Mouse (Mus musculus): ENCODE measurements around the gene Barx1.

Gene Barx1

DNA sequence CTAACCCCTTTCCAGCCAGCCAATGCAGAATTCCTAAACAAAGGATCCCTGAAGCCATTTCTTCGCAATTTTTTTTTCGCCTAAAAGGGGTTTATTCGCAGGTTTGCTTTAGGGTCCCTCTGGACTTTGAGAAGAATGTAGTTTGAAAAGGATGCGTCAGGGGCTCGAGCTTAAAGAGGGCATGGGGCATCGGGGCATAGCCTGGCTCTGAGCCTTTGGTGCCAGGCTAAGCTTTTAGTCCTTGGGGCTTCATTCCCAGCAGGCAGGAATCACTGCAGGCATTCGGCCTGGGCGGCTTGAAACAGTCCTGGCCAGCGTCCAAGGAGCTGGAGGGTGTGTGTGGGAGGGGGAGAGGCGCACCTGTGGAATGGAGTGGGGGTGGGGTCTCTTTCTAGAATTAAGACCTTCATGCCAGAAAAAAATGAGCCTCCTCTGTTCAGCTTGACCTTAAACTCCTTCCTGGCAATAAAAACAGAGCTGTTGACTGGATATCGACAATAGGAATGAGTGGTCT, 2.5 kb upstream of the Barx1 start:
- DNase-seq (ENCODE audit: low spot score), result no peak

- no peak for DNase-seq (ENCODE audit: low spot score)
These were observed 2.1 kb upstream of the Barx1 start for GRCm38 (mm10) chr13:48660741-48661140.

DNA sequence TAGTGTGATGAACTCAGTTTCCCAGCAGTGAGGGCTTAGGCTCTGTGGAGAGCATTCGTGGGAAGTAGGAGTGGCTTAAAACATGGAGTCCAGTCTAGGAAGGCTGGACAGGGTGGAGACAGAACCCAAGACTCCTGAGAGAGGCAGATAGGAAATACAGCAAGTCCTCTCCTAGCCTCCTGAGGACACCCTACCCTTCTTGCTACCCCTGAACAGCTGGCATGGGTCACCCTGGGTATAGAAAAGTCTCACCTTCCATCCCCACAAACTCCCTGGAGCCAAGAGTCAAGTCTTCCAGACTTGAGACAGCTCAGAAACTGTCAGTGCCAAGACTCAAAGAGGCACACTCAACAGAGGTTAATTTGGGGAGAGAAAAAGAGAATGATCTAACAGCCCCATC, 1.2 kb upstream of the Barx1 start:
- DNase-seq (ENCODE audit: low spot score), result no peak

- DNase-seq (ENCODE audit: low spot score), result no peak
These were observed 601 bp downstream of the Barx1 start for GRCm38 (mm10) chr13:48663211-48663987.

DNA sequence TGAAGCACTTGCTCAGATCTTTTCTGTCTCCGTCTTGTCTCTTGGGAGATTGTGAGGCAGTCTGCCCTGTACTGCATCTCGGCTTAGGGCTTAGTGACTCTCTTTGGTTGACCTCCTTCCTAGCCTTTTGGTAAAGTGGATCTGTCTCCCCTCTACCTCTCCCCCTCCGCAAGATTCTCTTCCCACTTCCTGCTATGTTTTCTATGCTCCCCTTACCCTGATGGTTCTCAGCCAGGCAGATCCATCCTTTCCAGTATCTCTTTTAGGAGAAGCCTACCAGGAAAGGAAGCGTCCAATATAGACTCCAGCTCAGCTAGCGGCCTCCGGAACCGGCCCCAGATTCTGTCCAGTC, 1.2 kb downstream of the Barx1 start:
- DNase-seq (ENCODE audit: low spot score), result no peak

- no peak for DNase-seq (ENCODE audit: low spot score)
These were observed 2.3 kb downstream of the Barx1 start for GRCm38 (mm10) chr13:48664916-48665655.

DNA sequence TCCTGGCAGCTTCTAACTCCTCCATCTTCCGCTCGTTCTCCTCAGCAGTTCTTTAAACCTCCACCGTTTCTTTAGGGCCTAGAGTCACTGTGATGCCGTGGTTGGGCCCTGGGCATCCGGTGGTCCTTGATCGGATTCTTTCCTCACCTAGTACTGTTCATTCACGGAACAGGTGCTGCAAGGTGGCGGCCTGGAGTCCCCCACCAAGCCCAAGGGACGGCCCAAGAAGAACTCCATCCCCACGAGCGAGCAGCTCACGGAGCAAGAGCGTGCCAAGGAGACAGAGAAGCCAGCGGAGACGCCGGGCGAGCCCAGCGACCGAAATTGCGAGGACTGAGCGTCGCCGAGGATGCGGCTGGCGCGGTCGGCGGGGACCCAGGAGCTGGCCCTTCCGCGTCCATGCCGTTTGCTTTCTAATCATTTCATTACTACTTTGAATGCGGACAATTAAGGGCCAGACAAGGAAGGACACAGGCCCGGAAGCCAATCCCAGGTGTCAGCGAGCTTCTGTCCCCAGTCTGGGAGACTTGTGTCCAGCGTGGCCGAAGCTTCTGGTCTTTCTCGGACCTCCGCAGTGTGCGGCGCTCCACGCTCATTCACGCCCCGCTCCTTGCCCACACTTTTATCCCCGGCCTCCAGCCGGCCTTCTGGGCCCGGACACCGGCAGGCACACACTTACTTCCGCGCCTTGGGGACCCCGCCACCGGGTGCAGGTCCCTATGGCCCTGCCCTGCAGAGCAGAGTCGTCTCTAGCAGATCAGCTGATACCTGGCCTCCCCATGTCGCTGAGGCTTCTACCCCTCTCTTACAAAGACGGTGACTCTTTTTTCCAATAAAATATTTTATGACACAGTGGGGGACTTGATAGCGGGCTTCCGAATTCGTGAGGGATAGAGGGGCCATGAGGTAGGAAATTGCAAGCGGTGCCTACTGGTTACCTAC, 3.1 kb downstream of the Barx1 start:
- no peak for DNase-seq (ENCODE audit: low spot score)

GRCm38 (mm10) chr13:48667461-48667860, 4.7 kb downstream of the Barx1 start:
- DNase-seq (ENCODE audit: low spot score), result no peak

- DNase-seq (ENCODE audit: low spot score), result no peak
These were observed 5.5 kb downstream of the Barx1 start for GRCm38 (mm10) chr13:48668091-48668975.

GRCm38 (mm10) chr13:48668976-48669534, 6.3 kb downstream of the Barx1 start:
- no peak for DNase-seq (ENCODE audit: low spot score)

DNA sequence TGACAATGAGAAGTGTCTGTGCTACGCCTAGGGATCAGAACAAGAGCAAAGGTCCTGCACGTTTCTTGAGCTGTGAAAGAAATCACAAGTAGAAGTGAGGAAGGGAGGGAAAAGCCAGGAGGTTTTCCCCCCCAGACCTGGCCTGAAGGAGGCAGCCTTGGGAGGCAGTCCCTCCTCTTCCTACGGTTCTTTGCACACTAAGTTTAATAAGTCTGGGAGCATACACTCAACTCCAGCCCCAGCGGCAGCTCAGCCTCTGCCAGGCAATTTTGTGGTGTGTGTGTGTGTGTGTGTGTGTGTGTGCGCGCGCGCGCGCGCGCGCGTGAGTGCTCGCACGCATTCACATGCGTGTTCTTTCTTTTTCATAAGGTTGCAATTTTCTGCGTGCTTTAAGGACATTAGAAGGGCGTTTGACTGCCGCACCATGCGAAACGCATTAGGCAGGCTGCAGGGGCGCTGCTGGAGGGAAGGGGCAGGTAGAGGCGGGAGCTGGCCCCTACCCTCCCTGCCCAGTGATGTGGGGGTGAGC, 9.6 kb downstream of the Barx1 start:
- no peak for DNase-seq (ENCODE audit: low spot score)

- no peak for DNase-seq (ENCODE audit: low spot score)
These were observed 11.8 kb downstream of the Barx1 start for GRCm38 (mm10) chr13:48674609-48675008.

- no peak for DNase-seq (ENCODE audit: low spot score)
These were observed 16.6 kb downstream of the Barx1 start for GRCm38 (mm10) chr13:48679351-48679750.

GRCm38 (mm10) chr13:48686666-48687065, 23.9 kb downstream of the Barx1 start:
- DNase-seq (ENCODE audit: low spot score), result no peak

DNA sequence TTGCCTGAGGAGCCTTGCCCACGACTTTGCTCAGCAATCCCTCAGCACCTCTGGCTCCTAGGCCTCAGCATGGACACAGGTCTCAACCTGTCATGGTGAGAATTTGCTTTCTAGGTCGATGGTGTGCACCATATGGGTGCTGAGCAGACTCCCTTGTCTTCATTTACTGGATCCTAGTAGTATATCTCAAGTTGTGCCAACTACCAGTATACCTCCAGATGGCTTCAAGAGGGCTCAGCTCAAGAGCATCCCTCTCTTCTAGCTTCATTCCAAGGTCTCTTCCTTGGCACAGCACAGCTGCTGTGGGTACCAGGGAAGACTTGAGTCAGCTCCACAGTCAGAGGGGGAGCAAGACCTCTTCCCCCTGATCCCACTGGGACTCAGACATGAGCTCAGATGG, 29.2 kb downstream of the Barx1 start:
- DNase-seq (ENCODE audit: low spot score), result no peak

- DNase-seq (ENCODE audit: low spot score), result no peak
These were observed 31.6 kb downstream of the Barx1 start for GRCm38 (mm10) chr13:48694090-48695064.

DNA sequence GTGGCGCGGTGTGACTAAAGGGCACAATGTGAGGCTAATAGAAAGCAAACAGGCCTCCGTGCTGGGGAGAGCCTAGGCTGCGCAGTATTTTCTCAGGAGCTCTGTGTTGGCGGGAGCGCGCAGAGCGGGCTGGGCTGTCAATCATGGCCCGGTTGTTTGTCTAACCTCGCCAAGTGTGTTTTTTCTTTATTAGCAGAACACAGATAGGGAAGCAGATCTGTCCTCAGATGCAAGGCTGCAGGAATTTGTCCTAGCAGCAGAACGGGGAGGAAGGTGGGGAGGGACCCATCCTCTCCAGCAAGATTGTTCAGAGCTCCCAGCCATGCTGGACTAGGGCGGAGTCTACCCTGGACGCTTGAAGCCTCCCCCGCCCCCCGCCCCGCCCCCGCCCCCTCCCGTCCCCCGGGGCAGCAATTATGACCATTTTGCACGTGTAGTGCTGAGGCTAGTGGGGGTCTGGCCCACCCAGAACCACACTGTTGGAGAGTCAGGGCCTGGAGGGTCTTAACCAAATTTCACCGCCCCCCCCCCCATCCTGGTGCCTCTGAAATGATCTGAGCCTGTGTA, 43.7 kb downstream of the Barx1 start:
- no peak for DNase-seq (ENCODE audit: low spot score)

GRCm38 (mm10) chr13:48712675-48713074, 49.9 kb downstream of the Barx1 start:
- no peak for DNase-seq (ENCODE audit: low spot score)

DNA sequence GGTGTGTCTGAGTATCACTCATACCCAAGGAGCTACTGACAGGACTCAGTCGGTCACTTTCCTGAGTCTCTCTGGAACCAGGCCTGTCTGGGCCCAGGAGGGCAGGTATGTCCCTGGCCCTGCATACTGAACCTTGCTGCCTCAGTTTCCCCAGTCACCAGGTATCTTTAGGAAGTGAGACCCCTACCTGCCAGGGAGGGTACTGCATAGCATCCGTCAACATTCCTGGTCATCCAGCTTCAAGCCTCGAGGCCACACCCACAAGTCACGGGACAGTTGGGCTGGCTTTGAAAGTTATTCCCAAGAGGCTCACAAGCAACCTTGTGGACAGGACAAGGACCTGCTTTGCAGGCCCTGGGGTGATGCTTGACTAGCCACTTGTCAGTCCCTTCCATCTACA, 53.3 kb downstream of the Barx1 start:
- DNase-seq (ENCODE audit: low spot score), result no peak
